Mouse (Mus musculus) urinary bladder, adult 2 months (tissue): Measurements from ENCODE around the gene Soga1. TPM values are rescaled to one million over a fixed set of nuclear protein-coding genes. Genes with fewer than 3 reads are reported as not detected.

Source experiments
- DNase-seq: peaks from one replicate; pipeline ENCODE4 v3.0.0; 2022; ENCODE audit warnings: low spot score
- polyA plus RNA-seq: library from polyadenylated mRNA; depleted of rRNA; stranded (reverse); fragments of >200 nt; gene quantifications from 2 replicates; pipeline ENCODE4 v1.2.3, GENCODE M21; 2012

Soga1 gene
- polyA plus RNA-seq, 1 experiment = 3.0 TPM

DNA sequence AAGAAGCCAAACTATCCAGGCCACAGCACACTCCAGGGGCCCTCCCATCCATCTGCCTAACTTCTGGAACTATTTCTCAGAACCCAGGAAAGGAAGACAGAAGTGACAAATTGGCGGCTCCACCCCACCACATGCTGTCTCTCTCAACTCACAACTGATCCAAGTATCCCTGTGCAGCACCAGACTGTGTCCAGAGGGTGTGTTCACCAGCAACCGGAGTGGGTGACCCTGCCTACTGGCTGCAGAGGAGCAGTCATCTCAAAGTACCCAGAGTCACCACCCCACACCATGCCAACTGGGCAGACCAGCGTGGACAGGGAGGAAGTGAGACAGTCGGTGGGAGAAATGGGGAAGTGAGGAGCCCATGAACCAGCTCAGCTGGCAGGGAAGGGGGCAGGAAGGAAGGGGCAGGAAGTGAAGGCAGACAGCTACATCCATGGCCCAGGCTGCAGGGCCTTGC, 15.8 kb downstream of the Soga1 start:
- DNase-seq = no peak

DNA sequence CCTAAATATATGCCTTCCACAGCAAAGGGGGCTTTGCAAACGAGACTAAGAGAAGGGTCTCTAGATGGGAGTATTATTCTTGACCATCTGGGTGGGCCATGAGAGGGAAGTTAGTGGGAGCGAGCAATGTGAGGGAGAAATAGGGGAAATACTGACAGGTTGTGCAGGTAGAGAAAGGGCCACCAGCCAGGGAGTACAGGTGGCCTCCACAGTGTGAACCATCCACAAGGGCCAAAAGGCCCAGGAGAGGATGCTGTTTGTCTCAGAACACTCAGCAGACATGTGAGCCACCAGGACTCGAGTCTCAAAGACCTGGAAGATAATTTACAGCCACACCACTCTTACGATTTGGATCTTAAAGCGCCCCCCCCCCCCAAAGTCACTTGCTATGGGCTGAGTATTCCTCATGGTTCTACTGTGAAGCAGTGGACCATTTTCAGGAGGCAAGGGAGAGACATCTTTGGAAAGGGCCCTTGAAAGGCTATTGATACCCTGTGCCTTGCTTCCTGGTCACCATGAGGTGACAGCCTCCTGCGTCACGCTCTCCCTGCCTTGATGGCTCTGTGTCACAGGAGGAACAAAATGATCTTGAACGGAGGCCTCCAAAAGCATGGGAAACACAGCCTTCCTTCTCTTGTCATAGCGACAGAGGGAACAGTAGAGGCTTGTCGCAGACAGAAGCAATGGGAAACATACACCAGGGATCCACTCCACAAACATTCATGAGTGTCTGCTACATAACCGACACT, 18.3 kb downstream of the Soga1 start:
- no peak for DNase-seq

DNA sequence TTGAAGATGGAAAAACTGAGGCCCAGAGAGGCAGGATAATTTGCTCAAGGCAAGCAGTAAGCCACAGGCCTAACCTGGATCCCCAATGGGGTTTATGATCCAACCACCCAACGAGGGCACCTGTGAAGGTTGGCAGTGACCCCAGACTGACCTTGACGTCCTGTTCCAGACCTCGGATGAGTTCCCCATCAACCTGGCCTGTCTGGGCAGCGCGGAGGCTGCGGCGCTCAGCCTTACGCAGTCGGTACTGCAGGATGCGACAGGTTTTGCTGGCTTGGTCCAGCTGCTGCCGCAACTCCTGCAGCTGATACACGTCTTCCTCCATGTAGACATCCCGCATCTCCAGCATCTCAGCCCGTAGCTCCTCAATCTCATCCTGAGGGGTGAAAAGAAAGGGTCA, 19.0 kb downstream of the Soga1 start:
- DNase-seq = no peak

DNA sequence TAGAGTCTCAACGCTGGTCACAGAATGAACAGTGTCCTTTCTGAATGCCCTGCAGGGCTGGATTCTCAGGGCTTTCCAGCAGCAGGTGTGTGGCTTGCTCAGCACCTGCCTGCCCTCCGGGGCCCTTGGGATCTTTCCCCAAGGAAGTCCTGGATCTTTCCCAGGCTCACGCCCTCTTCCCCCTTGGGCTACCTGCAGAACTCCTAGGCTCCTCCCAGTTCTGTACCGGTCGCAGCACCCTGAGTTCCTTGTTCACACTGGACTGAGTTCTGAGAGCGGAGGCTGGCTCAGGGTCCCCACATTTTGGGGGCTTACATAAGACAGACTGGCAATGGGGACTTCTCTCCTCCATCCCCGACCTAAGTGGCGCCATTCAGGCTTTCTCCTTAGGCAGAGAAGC, 19.9 kb downstream of the Soga1 start:
- DNase-seq = no peak

DNA sequence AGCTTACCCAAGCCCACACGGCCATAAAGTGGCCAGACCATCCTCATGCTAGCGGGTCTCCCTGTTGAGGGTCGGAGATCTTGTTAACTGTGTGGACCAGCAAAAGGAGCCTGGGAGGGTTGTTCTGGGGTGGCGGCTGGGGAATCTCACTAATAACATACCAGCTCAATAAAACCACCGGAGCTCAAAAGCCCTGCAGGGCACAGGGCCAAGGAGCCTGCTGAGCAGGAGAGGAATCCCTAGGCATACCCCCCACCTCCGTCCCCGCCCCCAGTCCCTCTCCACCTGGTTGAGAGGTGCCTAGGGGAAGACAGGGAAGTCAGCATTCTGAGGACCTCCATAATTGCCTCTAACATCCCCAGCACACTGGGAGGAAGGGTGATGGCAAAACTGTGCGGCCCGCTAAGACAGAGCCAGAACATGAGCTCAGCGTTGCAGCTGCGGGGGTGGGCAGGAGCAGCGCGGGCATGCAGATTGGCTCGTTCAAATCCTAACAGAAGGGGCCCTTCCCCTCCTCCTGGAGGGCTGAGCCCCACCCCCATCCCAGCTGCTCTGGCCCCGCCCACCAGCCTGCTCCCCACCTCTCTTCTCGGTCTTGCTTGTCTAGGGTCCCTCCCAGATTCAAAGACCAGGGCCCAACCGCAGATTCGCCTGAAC, 20.6 kb downstream of the Soga1 start:
- DNase-seq = no peak

DNA sequence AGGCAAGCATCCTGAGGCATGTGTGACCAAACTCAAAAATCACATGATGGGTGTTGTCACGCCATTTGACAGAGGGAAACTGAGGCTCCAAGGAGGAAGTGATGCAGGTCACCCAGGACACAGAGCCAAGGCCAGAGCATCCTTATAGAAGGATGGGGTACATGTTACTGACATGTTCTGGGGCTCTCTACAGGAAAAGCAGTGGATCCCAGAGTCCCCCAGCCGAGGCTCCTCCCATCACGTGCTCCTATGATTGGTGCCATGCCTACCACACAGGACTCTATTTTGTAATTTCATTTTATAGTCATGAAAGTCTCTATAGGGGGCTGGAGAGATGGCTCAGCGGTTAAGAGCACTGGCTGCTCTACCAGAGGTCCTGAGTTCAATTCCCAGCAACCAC, 21.3 kb downstream of the Soga1 start:
- no peak for DNase-seq

DNA sequence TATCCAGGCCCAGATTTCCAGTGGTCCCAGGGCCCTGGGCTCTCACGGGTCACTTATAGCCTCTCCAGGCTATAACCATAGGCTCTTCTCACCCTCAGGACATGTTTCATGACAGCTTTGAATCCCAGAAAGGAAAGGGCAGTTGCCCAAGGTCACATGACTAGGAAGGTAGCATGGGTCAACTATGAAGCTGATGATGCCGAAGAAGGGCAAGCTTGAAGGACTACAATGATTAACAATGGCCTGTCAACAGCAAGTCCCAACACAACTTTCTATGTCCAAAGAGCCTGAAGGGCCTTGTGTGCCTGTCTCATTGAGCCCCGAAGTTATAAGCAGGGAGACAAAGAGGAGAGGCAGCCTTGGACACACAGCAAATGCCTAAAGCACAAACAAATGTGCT, 21.9 kb downstream of the Soga1 start:
- no peak for DNase-seq

DNA sequence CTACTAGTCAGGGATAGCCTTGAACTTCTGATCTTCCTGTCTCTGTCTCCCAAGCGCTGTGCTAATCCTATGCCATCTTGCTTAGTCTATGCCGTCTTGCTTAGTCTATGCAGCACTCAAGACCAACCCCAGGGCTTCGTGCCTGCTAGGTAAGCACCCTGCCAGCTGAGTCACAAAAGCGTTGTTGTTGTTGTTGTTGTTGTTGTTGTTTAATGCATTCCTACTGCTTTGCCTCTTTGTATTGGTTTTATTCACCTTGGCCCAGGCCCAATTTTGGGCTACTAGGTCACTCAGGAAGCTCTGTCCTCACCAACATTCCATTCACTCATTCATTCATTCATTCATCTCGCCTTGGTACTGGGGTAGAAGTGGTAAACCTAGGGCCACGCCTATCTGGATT, 23.3 kb downstream of the Soga1 start:
- DNase-seq = no peak

DNA sequence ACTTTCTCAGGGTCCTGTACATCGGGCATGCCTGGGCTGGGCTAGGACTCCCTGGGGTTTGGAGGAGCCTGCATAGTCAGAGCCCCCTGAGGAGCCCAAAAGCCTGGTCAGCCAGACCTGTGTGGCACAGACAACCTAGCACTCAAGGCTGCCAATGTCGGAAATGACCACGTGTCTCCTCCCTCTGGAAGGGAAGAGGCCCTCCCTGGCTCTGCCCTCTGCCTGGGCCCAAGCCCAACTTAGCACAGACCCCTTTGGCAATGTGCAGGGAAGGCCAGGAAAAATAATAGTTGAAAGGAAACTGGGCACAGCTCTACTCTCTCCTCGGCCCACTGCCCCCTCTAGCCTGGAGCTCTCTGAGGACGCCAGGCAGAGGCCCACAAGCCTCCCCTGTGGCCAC, 24.2 kb downstream of the Soga1 start:
- no peak for DNase-seq

DNA sequence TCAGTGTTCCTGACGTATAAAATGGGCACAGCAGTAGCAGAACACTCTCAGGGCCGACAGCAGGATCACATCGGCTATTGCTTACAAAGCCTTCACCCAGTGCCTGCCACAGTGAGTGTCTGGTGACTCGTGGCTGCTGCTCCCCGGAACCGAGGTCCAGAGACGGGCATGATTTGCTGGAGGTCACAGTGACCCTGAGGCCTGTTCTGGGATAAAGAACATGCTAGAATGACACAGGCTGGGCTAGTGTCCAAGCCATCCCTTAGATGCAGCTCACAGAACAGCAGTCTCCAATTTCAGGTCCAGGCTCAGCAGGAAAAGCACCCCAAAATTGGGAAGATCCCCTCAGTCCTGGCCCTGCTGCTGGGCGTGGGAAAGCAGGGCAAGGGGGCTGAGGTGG, 24.8 kb downstream of the Soga1 start:
- DNase-seq = no peak

DNA sequence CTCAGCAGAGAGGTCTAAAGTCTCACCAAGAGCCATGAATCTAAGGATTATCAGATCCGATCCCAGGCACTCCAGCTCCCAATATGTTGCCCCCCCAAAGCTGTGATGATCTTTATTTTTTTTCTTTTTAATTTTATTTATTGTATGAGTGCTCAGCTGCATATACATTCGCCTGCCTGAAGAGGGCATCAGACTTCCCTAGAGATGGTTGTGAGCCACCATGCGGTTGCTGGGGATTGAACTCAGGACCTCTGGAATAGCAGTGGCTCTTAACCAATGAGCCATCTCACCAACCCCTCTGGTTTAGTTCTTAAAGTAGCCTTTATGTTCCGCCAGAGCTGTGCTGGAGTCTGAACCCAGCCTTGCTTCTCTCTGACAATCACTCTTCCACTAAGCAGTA, 25.3 kb downstream of the Soga1 start:
- DNase-seq = no peak

DNA sequence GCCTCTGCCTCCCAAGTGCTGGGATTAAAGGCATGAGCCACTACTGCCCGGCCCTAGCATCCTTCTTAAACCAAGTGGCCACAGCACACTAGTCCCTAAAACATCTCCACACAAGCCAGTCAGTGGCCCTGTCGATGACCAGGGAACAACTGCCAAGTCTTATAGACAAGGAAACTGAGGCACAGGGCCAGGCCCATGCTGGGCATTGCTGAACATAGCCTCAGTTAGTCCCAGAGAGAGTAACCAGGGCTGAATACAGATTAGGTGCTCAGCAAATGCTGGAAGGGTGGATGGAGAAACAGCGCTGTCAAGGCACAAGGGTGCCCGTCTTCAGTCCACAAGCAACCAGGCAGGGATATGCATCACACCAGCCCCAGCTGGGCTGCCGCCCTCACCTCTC, 25.9 kb downstream of the Soga1 start:
- no peak for DNase-seq

DNA sequence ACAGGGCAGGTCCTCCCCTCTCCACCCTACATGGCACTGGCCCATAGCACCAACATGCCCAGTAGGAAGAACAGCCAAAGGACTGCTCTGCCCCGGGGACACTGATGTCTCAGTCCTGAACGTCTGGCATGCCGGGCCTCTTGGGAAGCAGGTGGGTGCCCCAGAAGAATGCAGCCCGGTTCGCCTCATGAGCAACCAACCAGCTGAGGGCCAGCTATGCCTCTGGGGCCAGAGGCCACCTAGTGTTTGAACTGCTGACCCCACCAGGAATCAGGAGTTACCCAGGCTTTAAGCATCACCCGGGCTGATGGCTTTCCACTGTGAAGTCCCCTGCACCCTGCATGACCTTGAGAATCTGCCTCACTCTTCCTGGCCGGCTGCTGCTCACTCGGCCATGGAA, 26.6 kb downstream of the Soga1 start:
- DNase-seq = no peak

DNA sequence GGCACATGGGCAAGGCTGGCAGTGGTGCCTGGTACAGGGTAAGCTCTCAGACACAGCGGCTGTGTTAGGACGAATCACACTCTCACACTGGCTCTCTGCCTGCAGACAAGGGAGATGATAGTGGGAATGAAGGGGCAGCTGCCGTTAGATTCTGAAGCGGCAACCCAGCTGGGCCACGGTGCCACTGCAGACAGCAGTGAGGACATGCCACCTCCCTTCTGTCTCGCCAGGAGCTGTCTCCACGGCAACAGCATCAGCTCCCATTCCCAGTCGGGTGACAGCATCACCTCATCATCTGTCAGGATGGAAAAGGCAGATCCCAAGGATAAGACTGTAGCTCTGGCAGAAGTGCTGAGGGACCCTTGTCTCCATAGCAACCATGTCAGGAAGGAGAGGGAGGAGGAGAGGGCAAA, 29.2 kb downstream of the Soga1 start:
- no peak for DNase-seq

DNA sequence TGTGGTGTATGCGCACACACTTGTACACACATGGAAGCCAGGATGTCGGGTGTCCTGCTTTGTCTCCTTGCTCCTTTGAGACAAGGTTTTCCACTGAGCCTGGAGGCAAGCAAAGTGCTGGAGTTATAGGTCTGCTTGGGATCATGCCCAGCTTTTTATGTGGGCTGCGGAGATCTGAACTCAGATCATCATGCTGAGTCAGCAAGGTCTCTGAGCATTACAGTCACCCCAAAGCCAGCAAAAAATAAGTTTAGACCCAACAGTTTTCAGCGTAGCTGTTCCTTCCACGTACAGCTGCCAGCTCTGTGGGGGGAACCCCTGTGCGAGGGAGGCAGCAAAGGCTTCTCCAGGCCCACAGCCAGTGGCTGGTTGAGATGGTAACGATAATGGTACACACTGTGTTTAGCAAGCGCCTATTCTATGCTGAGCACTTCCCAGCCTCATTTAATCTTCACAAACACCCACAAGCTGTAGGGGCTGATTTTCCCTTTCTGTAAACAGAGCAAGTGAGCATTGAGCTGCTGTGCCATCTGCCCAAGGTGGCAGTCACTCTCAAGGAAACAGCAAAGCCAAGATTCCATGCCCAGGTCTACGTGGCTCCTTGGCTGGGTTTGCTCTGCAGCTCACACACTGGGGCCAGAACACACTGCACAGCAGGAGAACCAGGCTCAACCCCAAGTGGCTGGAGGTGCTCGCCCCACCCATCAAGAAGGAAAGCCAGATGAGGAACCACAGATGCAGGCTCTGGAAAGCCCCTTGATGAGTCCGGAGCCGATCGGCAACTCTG, 30.5 kb downstream of the Soga1 start:
- no peak for DNase-seq

DNA sequence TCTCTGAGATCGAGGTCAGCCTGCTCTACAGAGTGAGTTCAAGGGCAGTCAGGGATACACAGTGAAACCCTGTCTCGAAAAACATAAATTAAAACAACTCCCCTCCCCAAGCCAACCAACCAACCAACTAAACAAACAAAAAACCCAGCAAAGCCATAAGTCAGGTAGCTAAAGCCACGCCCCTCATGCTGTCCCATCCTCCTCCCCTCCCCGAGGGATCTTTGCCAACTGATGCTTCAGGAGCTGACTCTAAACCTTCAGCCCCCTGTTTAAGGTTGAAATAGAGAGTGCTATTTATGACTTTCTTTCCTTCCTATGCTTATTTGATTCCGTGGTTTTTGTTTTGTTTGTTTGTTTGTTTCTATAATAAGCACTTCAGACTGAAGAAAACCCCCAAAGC, 32.1 kb downstream of the Soga1 start:
- DNase-seq = no peak

DNA sequence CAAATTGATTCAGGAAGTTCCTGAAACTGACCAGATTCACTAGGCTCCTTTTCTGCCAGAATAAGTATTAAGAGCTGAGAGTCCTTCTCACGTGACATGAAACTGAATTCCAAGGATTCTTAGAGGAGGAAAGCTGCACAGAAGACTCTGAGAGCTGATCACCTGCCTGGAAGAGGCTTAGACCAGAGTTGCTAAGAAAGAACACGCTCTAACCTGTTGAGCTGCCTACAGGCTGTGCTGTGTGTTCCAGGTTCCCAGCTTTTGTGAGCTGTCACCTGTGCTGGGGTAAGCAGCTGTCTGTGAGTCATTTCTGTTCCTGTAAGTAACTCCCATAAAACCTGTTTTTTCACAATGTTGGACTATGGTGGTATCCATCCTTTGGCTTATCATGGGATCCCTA, 33.1 kb downstream of the Soga1 start:
- DNase-seq = no peak

DNA sequence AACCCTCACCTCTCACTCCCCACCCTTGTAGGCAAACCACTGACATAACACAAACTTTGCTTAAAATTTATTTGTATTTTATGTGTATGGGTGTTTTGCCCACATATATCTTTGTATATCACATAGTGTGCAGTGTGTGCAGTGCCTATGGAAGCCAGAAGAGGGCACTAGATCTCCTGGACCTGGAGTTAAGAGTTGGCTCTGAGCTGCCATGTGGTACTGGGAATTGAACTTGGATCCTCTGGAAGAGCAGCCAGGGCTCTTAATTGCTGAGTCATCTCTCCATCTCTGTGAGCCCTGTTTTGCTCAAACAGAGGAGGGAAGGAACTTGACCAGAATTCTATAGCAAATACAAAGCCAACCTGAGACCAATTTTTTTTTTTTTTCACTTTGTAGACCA, 35.1 kb downstream of the Soga1 start:
- DNase-seq = no peak

DNA sequence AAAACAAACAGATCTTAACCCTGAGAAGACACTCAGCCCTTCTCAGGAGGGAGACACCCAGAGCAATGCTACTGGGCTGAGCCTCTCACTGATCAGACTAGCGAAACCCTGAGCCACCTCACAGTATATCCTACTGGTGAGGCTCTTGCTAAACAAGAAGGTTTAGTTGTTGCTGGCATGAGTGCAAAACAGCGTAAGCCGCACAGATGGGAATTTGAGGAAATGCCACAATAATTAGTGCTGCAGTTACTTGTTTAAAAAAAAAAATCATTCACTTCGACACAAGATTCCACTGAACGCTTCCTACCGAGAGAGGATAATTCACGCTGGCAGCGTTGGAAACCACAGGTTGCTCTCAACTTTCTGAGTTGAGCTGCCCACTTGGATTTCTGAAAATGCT, 35.5 kb downstream of the Soga1 start:
- DNase-seq = no peak

DNA sequence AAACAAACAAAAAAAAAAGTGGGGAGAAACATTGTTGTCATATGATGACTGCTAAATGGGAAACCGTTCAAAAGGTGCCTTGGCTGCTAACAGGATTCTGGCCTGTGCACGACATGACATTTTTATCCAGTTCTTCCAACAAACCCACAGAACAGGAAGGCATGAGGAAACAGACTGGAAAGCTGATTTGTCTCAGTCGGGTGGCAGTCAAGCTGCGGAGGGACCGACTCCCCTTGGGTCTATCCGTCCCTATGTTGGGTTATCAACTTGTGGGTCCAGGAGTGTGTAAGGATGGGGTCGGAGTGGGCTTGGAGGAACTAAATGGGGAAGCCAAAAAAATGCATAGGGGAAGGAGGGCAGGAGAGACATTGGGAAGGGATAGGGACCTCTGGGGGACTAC, 37.6 kb downstream of the Soga1 start:
- no peak for DNase-seq

DNA sequence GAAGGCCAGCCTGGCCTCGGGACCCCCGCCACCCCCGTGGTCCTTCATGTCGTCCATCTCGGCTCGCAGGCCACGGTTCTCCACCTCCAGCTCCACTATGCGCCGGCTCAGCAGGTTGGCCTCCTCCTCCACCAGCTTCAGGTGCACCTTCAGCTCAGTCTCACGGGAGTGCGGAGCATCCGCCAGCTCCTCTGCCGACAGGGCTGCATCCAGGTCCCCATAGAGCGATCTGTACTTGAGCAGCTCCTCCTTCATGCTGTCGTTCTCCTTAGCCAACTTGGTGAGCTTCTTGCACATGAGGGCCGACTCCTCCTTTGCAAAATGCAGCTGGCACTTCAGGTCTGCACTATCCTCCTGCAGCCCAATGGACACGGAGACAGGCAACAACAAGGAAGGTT, 38.4 kb downstream of the Soga1 start:
- no peak for DNase-seq

DNA sequence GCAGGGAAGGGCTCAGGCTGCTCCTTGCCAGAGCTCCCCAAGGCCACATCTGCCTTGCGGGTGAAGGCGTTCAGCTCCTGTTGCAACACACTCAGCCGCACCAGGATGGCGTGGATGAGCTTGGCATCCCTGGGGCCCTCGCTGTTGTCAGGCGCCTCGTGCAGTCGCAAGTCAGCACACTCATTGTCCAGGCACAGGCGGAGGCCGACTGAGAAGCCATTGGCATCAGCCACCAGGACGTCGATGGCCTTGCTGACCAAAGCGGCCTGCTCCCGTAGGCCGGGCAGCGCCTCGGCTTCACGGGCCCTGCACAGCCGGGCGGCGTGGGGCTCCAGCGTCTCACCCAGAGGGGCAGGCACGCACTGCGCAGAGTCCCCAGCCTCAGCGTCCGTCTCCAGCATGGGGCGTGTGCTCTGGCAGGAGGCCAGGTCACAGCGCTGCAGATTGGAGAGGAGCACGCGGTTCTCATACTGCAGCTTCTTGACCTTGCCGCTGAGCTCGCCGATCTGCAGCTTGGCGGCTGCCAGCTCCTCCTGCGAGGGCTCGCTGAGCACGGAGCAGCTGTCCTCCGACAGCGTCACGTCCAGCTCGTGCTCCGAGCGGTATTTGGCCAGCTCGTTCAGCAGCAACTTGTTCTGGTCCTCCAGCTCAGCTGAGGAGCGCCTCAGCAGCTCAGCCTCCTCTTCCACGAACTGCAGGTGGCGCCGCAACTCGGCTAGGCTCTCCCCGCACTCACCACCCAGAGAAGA, 39.0 kb downstream of the Soga1 start:
- DNase-seq = no peak
